Mouse (Mus musculus) embryonic facial prominence, embryonic 12.5 days (tissue): ENCODE measurements at regions not wholly inside any gene's neighbourhood (a gene's known extent, or its start where the extent isn't known, plus 50 kb on each side); places are given as distances from the start of the nearest gene placed in this dataset.

ENCODE experiments used
- ATAC-seq: fragments of 200-750 bp; cut with Nextera tagmentation; 2 replicates; pipeline ENCODE4 v1.8.0; 2017; ENCODE audit not compliant: insufficient number of reproducible peaks, insufficient read depth, low FRiP score, low TSS enrichment
- H3K27ac ChIP-seq: fragments of 300-500 bp; sonication (generic); 2 replicates; pipeline ENCODE4 v1.5.1; 2016; ENCODE audit warnings: mild to moderate bottlenecking
- H3K27me3 ChIP-seq: fragments of 300-500 bp; sonication (generic); 2 replicates; pipeline ENCODE4 v1.6.1; 2016; ENCODE audit warnings: mild to moderate bottlenecking, moderate library complexity
- H3K36me3 ChIP-seq: fragments of 300-500 bp; sonication (generic); 2 replicates; pipeline ENCODE4 v1.6.1; 2016; ENCODE audit warnings: mild to moderate bottlenecking
- H3K4me1 ChIP-seq: fragments of 300-500 bp; sonication (generic); 2 replicates; pipeline ENCODE4 v1.6.1; 2016
- H3K4me2 ChIP-seq: fragments of 300-500 bp; sonication (generic); replicated peaks from 2 replicates; pipeline ENCODE4 v1.6.1; 2016; ENCODE audit warnings: mild to moderate bottlenecking, moderate library complexity
- H3K4me3 ChIP-seq: fragments of 300-500 bp; sonication (generic); 2 replicates; pipeline ENCODE4 v1.5.1; 2016; ENCODE audit warnings: mild to moderate bottlenecking
- H3K9ac ChIP-seq: fragments of 300-500 bp; sonication (generic); 2 replicates; pipeline ENCODE4 v1.6.1; 2016; ENCODE audit warnings: mild to moderate bottlenecking, moderate library complexity
- H3K9me3 ChIP-seq: fragments of 300-500 bp; sonication (generic); 2 replicates; pipeline ENCODE4 v1.6.1; 2016; ENCODE audit warnings: mild to moderate bottlenecking, moderate library complexity
- WGBS: fragments of 180-500 bp; shearing (Covaris S2); methylation state at CpG from one replicate; pipeline ENCODE4 v1.1.7; 2016; 5-methylcytosine and 5-hydroxymethylcytosine counted together

GRCm38 (mm10) chr4:142956832-142957429, 255.9 kb downstream of the Prdm2 start:
- Histone ChIP-seq H3K4me1 (no peaks in the 10 kb centered on the region), H3K9me3 (no peaks in the 10 kb centered on the region), H3K36me3 (no peaks in the 10 kb centered on the region), H3K4me2 (no peak overlapping the region), H3K4me3 (no peak overlapping the region), H3K27me3 (no peaks in the 10 kb centered on the region), H3K27ac (no peak overlapping the region), H3K9ac (no peak overlapping the region)
- ATAC-seq: no peak
- WGBS: 62% methylated on average over 8 of the region's 8 CpGs

GRCm38 (mm10) chr4:142956376-142956775, 256.4 kb downstream of the Prdm2 start:
- no peak overlapping the region for H3K4me3 ChIP-seq
- no peak overlapping the region for H3K27ac ChIP-seq
- no peaks in the 10 kb centered on the region for H3K4me1 ChIP-seq
- WGBS: 81% methylated on average over 5 of the region's 5 CpGs
- ATAC-seq: no peak
- H3K27me3 ChIP-seq: no peaks in the 10 kb centered on the region
- H3K36me3 ChIP-seq: no peaks in the 10 kb centered on the region
- H3K9me3 ChIP-seq: no peaks in the 10 kb centered on the region
- H3K4me2 ChIP-seq: no peak overlapping the region
- H3K9ac ChIP-seq: no peak overlapping the region

GRCm38 (mm10) chr4:142953724-142954123, 259.1 kb downstream of the Prdm2 start:
- Histone ChIP-seq H3K27ac (no peak overlapping the region), H3K4me2 (no peak overlapping the region), H3K36me3 (no peaks in the 10 kb centered on the region), H3K4me3 (no peak overlapping the region), H3K27me3 (0 out of 2 replicates have a peak, but pooled peaks cover 3% of the 10 kb centered on the region), H3K9me3 (no peaks in the 10 kb centered on the region), H3K4me1 (no peaks in the 10 kb centered on the region), H3K9ac (no peak overlapping the region)
- 52% methylated on average over 9 of the region's 9 CpGs for WGBS
- no peak for ATAC-seq

- Histone ChIP-seq H3K9me3 (no peaks in the 10 kb centered on the region), H3K27me3 (0 out of 2 replicates have a peak, but pooled peaks cover 3% of the 10 kb centered on the region), H3K27ac (no peak overlapping the region), H3K4me2 (no peak overlapping the region), H3K36me3 (no peaks in the 10 kb centered on the region), H3K9ac (no peak overlapping the region), H3K4me3 (no peak overlapping the region), H3K4me1 (no peaks in the 10 kb centered on the region)
- ATAC-seq: no peak
- 59% methylated on average over 1 of the region's 1 CpGs for WGBS
Observed at GRCm38 (mm10) chr4:142952879-142953278, 259.9 kb downstream of the Prdm2 start.

GRCm38 (mm10) chr4:142947673-142948072, 265.1 kb downstream of the Prdm2 start:
- Histone ChIP-seq H3K4me2 (no peak overlapping the region), H3K36me3 (no peaks in the 10 kb centered on the region), H3K27me3 (0 out of 2 replicates have a peak, but pooled peaks cover 3% of the 10 kb centered on the region), H3K27ac (no peak overlapping the region), H3K4me3 (no peak overlapping the region), H3K9ac (no peak overlapping the region), H3K9me3 (no peaks in the 10 kb centered on the region), H3K4me1 (peaks cover 3% of the 10 kb centered on the region; the same call in 1 of the 2 replicates)
- ATAC-seq: no peak
- 85% methylated on average over 6 of the region's 6 CpGs for whole genome bisulfite sequencing

GRCm38 (mm10) chr4:142933627-142934026, 279.2 kb downstream of the Prdm2 start:
- 81% methylated on average over 9 of the region's 9 CpGs for WGBS
- H3K9ac ChIP-seq: no peak overlapping the region

GRCm38 (mm10) chr4:142929245-142929644, 283.6 kb downstream of the Prdm2 start:
- no peaks in the 10 kb centered on the region for H3K4me1 ChIP-seq
- no peaks in the 10 kb centered on the region for H3K27me3 ChIP-seq
- H3K36me3 ChIP-seq: no peaks in the 10 kb centered on the region
- no peak overlapping the region for H3K9ac ChIP-seq
- no peaks in the 10 kb centered on the region for H3K9me3 ChIP-seq
- no peak overlapping the region for H3K27ac ChIP-seq
- no peak overlapping the region for H3K4me2 ChIP-seq
- no peak overlapping the region for H3K4me3 ChIP-seq
- no peak for ATAC-seq
- WGBS: 85% methylated on average over 4 of the region's 4 CpGs

More at GRCm38 (mm10) chr4:142933627-142934026, 279.2 kb downstream of the Prdm2 start:
- Histone ChIP-seq H3K27ac (no peak overlapping the region), H3K4me3 (no peak overlapping the region), H3K4me2 (no peak overlapping the region), H3K27me3 (no peaks in the 10 kb centered on the region), H3K9me3 (no peaks in the 10 kb centered on the region), H3K36me3 (no peaks in the 10 kb centered on the region), H3K4me1 (no peaks in the 10 kb centered on the region)
- no peak for ATAC-seq

- WGBS: 85% methylated on average over 7 of the region's 7 CpGs
- H3K27me3 ChIP-seq: no peaks in the 10 kb centered on the region
Observed at GRCm38 (mm10) chr4:142927328-142928108, 285.3 kb downstream of the Prdm2 start.

GRCm38 (mm10) chr4:142925111-142925510, 287.7 kb downstream of the Prdm2 start:
- no peaks in the 10 kb centered on the region for H3K4me1 ChIP-seq
- no peak overlapping the region for H3K4me3 ChIP-seq
- 76% methylated on average over 8 of the region's 8 CpGs for WGBS
- no peaks in the 10 kb centered on the region for H3K9me3 ChIP-seq
- no peak overlapping the region for H3K4me2 ChIP-seq
- H3K27me3 ChIP-seq: no peaks in the 10 kb centered on the region
- no peak for ATAC-seq
- H3K36me3 ChIP-seq: no peaks in the 10 kb centered on the region
- no peak overlapping the region for H3K9ac ChIP-seq
- H3K27ac ChIP-seq: no peak overlapping the region

More at GRCm38 (mm10) chr4:142927328-142928108, 285.3 kb downstream of the Prdm2 start:
- Histone ChIP-seq H3K4me3 (no peak overlapping the region), H3K27ac (no peak overlapping the region), H3K9me3 (no peaks in the 10 kb centered on the region), H3K4me2 (no peak overlapping the region), H3K9ac (no peak overlapping the region), H3K36me3 (no peaks in the 10 kb centered on the region), H3K4me1 (no peaks in the 10 kb centered on the region)
- ATAC-seq: no peak

- Histone ChIP-seq H3K27ac (no peak overlapping the region), H3K4me3 (peak overlapping the region; percentile 18), H3K9ac (peak overlapping the region; percentile 7; the same call in 1 of the 2 replicates), H3K27me3 (no peaks in the 10 kb centered on the region), H3K4me1 (0 out of 2 replicates have a peak, but pooled peaks cover 8% of the 10 kb centered on the region), H3K36me3 (no peaks in the 10 kb centered on the region), H3K9me3 (no peaks in the 10 kb centered on the region), H3K4me2 (peak overlapping the region; percentile 46)
- ATAC-seq: no peak
- WGBS: 25% methylated on average over 17 of the region's 17 CpGs
Observed at GRCm38 (mm10) chr4:142909355-142909947, 303.3 kb downstream of the Prdm2 start.

GRCm38 (mm10) chr4:142908782-142909181, 304.0 kb downstream of the Prdm2 start:
- WGBS: 62% methylated on average over 6 of the region's 6 CpGs
- H3K4me3 ChIP-seq: no peak overlapping the region
- H3K4me2 ChIP-seq: no peak overlapping the region
- H3K9ac ChIP-seq: no peak overlapping the region
- 0 out of 2 replicates have a peak, but pooled peaks cover 8% of the 10 kb centered on the region for H3K4me1 ChIP-seq
- no peak overlapping the region for H3K27ac ChIP-seq
- no peaks in the 10 kb centered on the region for H3K27me3 ChIP-seq
- H3K36me3 ChIP-seq: no peaks in the 10 kb centered on the region
- H3K9me3 ChIP-seq: no peaks in the 10 kb centered on the region
- no peak for ATAC-seq
